Mouse (Mus musculus): Measurements from ENCODE around the gene Ptprq.

Gene Ptprq

GRCm38 (mm10) chr10:107628104-107628503 lies 91.7 kb downstream of the Ptprq start:
- no peak for DNase-seq (ENCODE audit: low spot score)

- DNase-seq (ENCODE audit: low spot score): no peak
These were observed 93.2 kb downstream of the Ptprq start for GRCm38 (mm10) chr10:107626648-107627047.

DNA sequence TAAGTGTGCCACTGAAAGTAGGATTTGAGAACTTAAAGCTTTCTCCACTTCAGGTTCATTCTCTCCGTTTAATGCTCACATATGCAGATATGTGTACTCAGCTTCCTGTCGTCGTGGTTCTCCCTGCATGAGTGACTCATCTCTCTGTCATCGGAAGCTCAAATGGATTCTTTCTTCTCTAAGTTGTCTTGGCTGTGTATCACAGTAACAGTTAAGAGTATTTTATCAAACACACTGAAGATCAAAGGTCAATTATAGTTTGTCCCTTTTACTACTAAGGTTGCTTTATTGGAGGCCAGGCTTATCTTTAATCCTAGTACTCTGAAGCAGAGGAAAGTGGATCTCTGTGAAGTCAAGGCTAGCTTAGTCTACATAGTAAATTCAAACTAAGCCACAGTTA lies 95.6 kb downstream of the Ptprq start:
- DNase-seq (ENCODE audit: low spot score): no peak

GRCm38 (mm10) chr10:107615460-107615859 lies 104.4 kb downstream of the Ptprq start:
- DNase-seq (ENCODE audit: low spot score): no peak

GRCm38 (mm10) chr10:107601371-107601770 lies 118.5 kb downstream of the Ptprq start:
- no peak for DNase-seq (ENCODE audit: low spot score)

- DNase-seq (ENCODE audit: low spot score): no peak
These were observed 136.5 kb downstream of the Ptprq start for GRCm38 (mm10) chr10:107583360-107583759.

- DNase-seq (ENCODE audit: low spot score): no peak
These were observed 150.8 kb downstream of the Ptprq start for GRCm38 (mm10) chr10:107569044-107569443.

GRCm38 (mm10) chr10:107568261-107568660 lies 151.6 kb downstream of the Ptprq start:
- no peak for DNase-seq (ENCODE audit: low spot score)

DNA sequence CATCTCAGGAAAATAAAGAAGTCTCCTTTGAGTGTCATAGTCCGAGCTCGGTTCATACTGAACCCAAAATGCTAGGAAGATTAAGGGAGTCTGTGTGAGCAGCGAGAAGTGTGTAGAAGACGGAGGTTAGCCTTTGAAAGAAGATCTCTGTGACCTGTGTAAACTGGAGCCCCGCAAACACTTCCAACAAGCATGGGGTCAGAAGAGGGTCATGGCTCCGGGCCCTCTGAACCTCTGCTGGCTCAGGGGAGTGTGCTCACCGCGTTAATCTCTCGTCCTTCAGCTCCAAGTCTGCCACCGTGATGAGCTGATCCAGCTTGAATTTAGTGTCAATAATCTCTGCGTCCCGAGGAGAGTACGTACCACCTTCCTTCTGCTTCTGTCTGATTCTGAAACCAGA lies 157.0 kb downstream of the Ptprq start:
- DNase-seq (ENCODE audit: low spot score): peak; percentile 7

DNA sequence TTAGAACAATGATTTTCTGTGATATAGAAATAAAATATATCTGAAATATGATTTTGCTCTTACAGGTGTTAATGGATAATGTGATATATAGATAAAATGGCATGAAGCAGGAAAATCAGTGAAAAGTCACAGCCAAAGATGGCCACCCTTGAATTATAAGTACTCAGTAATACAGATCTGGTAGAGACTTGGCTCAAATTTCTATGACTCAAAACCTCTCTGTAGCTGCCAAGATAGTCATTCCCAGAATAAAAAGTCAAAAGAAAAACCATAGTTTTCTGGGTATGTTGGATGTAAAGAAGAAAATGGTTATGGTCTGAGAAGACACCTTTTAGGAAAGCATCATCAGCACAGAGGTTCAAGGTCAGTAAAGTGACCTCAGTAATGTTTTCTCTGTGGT lies 159.0 kb downstream of the Ptprq start:
- no peak for DNase-seq (ENCODE audit: low spot score)

- no peak for DNase-seq (ENCODE audit: low spot score)
These were observed 176.8 kb downstream of the Ptprq start for GRCm38 (mm10) chr10:107543026-107543425.

GRCm38 (mm10) chr10:107528758-107529157 lies 191.1 kb downstream of the Ptprq start:
- DNase-seq (ENCODE audit: low spot score): no peak

DNA sequence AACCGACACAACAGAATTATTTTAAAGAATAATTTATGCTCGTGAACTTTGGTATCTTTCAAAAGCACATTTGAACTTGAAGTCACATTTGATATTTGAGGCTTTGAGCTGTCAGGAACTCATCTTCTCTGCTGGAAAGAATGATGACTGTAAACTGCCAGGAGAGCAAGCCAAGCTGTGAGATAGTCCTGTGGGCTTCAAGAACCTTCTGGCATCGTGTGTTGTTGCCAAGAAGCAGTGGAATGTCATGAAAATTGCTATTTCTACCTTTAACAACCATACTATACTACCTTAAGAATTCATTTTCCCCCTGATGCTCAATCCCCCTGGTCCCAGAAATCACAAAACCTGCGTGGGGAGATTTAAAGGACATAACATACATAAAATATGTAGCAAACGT lies 200.6 kb downstream of the Ptprq start:
- DNase-seq (ENCODE audit: low spot score): no peak

DNA sequence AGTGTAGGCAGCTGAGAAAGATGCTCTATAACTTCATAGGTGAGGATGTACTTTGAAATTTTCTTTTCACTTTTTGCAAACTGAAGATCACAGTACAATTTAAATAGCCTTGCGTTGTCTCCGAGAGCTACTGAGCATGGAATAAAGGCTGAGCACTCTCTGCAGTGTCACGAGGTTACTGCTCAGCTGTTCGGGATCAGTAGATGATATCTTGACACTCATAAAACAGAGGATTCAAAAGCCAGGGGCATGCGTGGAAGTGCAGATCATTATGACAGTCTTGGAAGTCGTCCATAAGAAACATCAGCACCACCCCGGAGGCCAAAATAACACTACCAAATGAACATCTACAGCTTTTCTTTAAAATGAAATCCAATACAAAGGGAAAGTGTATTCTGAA lies 203.2 kb downstream of the Ptprq start:
- DNase-seq (ENCODE audit: low spot score): no peak

GRCm38 (mm10) chr10:107514735-107515134 lies 205.1 kb downstream of the Ptprq start:
- no peak for DNase-seq (ENCODE audit: low spot score)

GRCm38 (mm10) chr10:107506397-107506796 lies 213.5 kb downstream of the Ptprq start:
- DNase-seq (ENCODE audit: low spot score): no peak

- no peak for DNase-seq (ENCODE audit: low spot score)
These were observed 216.4 kb downstream of the Ptprq start for GRCm38 (mm10) chr10:107503430-107503829.

GRCm38 (mm10) chr10:107502193-107502592 lies 217.7 kb downstream of the Ptprq start:
- no peak for DNase-seq (ENCODE audit: low spot score)

- DNase-seq (ENCODE audit: low spot score): no peak
These were observed 220.2 kb downstream of the Ptprq start for GRCm38 (mm10) chr10:107499656-107500055.

- DNase-seq (ENCODE audit: low spot score): no peak
These were observed 223.4 kb downstream of the Ptprq start for GRCm38 (mm10) chr10:107496402-107496801.

DNA sequence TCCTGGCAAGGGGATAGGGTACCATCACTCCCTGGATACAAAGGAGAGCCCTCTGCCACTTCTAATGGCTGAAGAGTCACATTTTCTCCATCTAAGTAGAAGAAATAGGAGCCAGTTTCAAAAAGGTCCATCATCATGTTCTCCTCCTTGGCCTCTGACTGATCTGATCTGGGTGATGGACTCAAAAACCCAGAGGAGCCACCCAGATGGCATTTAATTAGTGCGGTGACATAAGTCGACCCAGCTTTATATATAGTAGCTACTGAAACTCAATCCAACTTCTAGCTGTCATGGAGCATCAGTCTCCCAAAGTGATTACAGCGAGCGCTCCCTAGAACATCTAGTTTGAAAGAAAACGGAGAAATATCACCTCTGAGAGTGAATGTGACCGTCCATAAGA lies 225.3 kb downstream of the Ptprq start, which contains the start of gene Myf6:
Gene Myf6, minus strand, starts transcription at position 170 of the 400 bp plus-strand sequence.
- no peak for DNase-seq (ENCODE audit: low spot score)

GRCm38 (mm10) chr10:107493580-107494474 lies 226.0 kb downstream of the Ptprq start:
- DNase-seq (ENCODE audit: low spot score): no peak

DNA sequence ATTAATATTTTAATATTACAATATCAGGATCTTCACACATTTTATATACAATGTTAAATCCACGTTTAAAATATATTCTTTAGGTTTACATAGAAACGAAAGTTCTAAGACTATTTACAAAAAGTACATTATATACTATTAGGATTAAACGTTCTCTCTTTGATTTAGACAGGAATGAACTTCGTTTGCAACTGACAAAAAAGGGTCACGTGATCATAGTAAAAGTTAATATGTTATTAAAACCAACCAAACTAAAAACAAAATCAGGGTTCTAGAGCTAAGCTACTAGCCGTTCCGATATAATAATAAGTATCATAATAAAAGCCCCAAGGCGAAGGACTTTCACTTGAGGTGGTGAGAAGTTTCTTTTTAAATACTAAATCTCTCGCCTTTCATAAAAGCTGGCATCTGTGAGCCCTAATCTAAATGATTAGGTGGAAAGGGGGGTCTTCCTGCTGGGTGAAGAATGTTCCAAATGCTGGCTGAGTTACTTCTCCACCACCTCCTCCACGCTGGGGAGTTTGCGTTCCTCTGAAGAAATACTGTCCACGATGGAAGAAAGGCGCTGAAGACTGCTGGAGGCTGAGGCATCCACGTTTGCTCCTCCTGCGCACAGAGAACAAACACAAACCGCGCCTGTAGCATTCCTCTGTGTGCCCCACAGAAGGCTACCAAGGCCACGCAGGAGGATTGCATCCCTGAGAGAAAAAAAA lies 226.8 kb downstream of the Ptprq start:
- DNase-seq (ENCODE audit: low spot score): no peak

All from yolk sac, embryonic 10.5 days (tissue).